Mouse (Mus musculus) E14TG2a.4 (cell line): ENCODE results near the gene Pinlyp.

Experiments used
- CTCF ChIP-seq: conservative IDR thresholded peaks from 2 replicates; pipeline ENCODE4 v1.5.1; 2014; ENCODE audit warnings: low read length
- POU5F1 ChIP-seq: IDR thresholded peaks from 2 replicates; pipeline ENCODE4 v1.6.1; 2014; ENCODE audit warnings: low read length, borderline replicate concordance

DNA sequence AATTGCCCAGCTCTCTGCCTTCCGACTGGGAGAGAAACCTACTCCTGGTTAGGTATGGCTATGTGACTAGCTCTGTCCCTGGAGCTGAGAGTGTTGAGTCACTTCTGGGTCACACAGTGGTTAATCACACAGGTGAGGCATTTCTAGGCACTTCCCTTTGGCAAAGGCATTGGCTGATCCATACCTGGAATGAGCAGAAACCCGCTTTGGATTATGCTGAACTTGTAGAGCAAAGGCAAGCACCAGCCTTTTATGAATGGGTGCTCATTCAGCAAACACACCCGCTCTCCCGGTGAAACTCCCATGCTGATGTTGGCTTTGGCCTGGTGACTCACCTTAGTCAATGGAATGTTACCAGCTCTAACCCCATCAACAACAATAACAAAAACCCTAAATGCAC is 6.2 kb downstream of the Pinlyp start:
- no peak for TF ChIP-seq CTCF
- no peak for TF ChIP-seq POU5F1
